Mouse (Mus musculus): ENCODE measurements at regions not wholly inside any gene's neighbourhood (a gene's known extent, or its start where the extent isn't known, plus 50 kb on each side); places are given as distances from the start of the nearest gene placed in this dataset.
A peak's percentile ranks its signal among the peaks of the same experiment; 100 is the strongest.

- no peak for DNase-seq
Observed at GRCm38 (mm10) chr3:133751565-133751964, 206.6 kb upstream of the Tet2 start.

- DNase-seq = no peak
Observed at GRCm38 (mm10) chr3:133753041-133753440, 208.1 kb upstream of the Tet2 start.

- peak; percentile 13 for DNase-seq
Observed at GRCm38 (mm10) chr3:133754006-133754910, 209.3 kb upstream of the Tet2 start.

GRCm38 (mm10) chr3:133754911-133755259, 209.9 kb upstream of the Tet2 start:
- peak; percentile 76 for DNase-seq

GRCm38 (mm10) chr3:133757756-133758420, 212.9 kb upstream of the Tet2 start:
- no peak for DNase-seq

- DNase-seq = no peak
Observed at GRCm38 (mm10) chr3:133758421-133758820, 213.5 kb upstream of the Tet2 start.

- DNase-seq = no peak
Observed at GRCm38 (mm10) chr3:133759611-133760010, 214.7 kb upstream of the Tet2 start.

GRCm38 (mm10) chr3:133760221-133760620, 215.3 kb upstream of the Tet2 start:
- DNase-seq = no peak

- DNase-seq = peak; percentile 14
Observed at GRCm38 (mm10) chr3:133763721-133764120, 218.8 kb upstream of the Tet2 start.

GRCm38 (mm10) chr3:133773490-133773889, 228.6 kb upstream of the Tet2 start:
- no peak for DNase-seq

GRCm38 (mm10) chr3:133774229-133774628, 229.3 kb upstream of the Tet2 start:
- no peak for DNase-seq

GRCm38 (mm10) chr3:133776013-133776412, 231.1 kb upstream of the Tet2 start:
- DNase-seq = no peak

- DNase-seq = no peak
Observed at GRCm38 (mm10) chr3:133779161-133779789, 234.3 kb upstream of the Tet2 start.

- no peak for DNase-seq
Observed at GRCm38 (mm10) chr3:133783060-133783459, 238.1 kb upstream of the Tet2 start.

GRCm38 (mm10) chr3:133791361-133791760, 246.4 kb upstream of the Tet2 start:
- DNase-seq = no peak

- DNase-seq = no peak
Observed at GRCm38 (mm10) chr3:133809007-133809552, 264.1 kb upstream of the Tet2 start.

GRCm38 (mm10) chr3:133818966-133819700, 274.2 kb upstream of the Tet2 start:
- DNase-seq = no peak

GRCm38 (mm10) chr3:133833739-133834391, 288.9 kb upstream of the Tet2 start:
- no peak for DNase-seq

- no peak for DNase-seq
Observed at GRCm38 (mm10) chr3:133834459-133834858, 289.5 kb upstream of the Tet2 start.

GRCm38 (mm10) chr3:133846301-133846700, 301.4 kb upstream of the Tet2 start:
- DNase-seq = no peak

- DNase-seq = no peak
Observed at GRCm38 (mm10) chr3:133874383-133874782, 329.4 kb upstream of the Tet2 start.

GRCm38 (mm10) chr3:133876439-133877072, 331.6 kb upstream of the Tet2 start:
- DNase-seq = peak; percentile 74

All from kidney, postnatal 14 days (tissue).